Mouse (Mus musculus): ENCODE data around the gene Kcnk2.

GRCm38 (mm10) chr1:189228222-189229084 is 173.6 kb downstream of the Kcnk2 start:
- TF ChIP-seq EP300 (IDR thresholded peaks at IDR 0.05; ENCODE audit: insufficient read depth, low read depth, low read length) (no peak), POLR2A (IDR thresholded peaks at IDR 0.05; ENCODE audit: insufficient read depth, low read depth, low read length) (no peak)
